Mouse (Mus musculus): ENCODE data around the gene Med23. TPM values are rescaled to one million over a fixed set of nuclear protein-coding genes. Genes with fewer than 3 reads are reported as not detected.

Med23 gene
- polyA plus RNA-seq, 1 experiment, result 9.7 TPM

GRCm38 (mm10) chr10:24842676-24843075 lies 27.1 kb upstream of the Med23 start, which contains the start of gene Enpp3:
Enpp3 (minus strand) TSS chr10:24842823.
- no peak within 1 kb of the TSS for H3K4me2 ChIP-seq (ENCODE audit: low read depth)
- H3K79me2 ChIP-seq (ENCODE audit: control insufficient read depth, insufficient read depth), result no peaks in the 10 kb centered on the region
- no peaks in the 10 kb centered on the region for H3K36me3 ChIP-seq (ENCODE audit: control insufficient read depth, insufficient read depth)
- no peaks in the 10 kb centered on the region for H3K27me3 ChIP-seq (ENCODE audit: control insufficient read depth, insufficient read depth, insufficient read length)
- no peak within 1 kb of the TSS for H3ac ChIP-seq (ENCODE audit: control insufficient read depth, insufficient read length)
- H3K4me3 ChIP-seq, result no peak within 1 kb of the TSS
- TF ChIP-seq TCF3 (IDR thresholded peaks at IDR 0.05; ENCODE audit: insufficient read length, low read depth), result no peak
- TF ChIP-seq POLR2A (IDR thresholded peaks at IDR 0.05; ENCODE audit: insufficient read length, low read depth), result no peak
- TF ChIP-seq SRF (IDR thresholded peaks at IDR 0.05; ENCODE audit: control insufficient read depth, insufficient read length, low read depth), result no peak
- no peak for TF ChIP-seq USF1 (IDR thresholded peaks at IDR 0.05; ENCODE audit: low read depth)
- no peak for TF ChIP-seq REST (IDR thresholded peaks at IDR 0.05; ENCODE audit: insufficient read depth, insufficient read length)
- no peak for TF ChIP-seq POLR2AphosphoS2 (IDR thresholded peaks at IDR 0.05; ENCODE audit: insufficient read length, low read depth)
- no peak for TF ChIP-seq TCF12 (IDR thresholded peaks at IDR 0.05; ENCODE audit: insufficient read depth, poor library complexity, severe bottlenecking)
- TF ChIP-seq MYOG (IDR thresholded peaks at IDR 0.05; ENCODE audit: control insufficient read depth in 1 of 3, insufficient read depth in 1 of 3, insufficient read length in 2 of 3, low read depth in 2 of 3), result no peak
- no peak for TF ChIP-seq CEBPB (IDR thresholded peaks at IDR 0.05; ENCODE audit: insufficient read depth, poor library complexity, severe bottlenecking)
- TF ChIP-seq MAX (IDR thresholded peaks at IDR 0.05; ENCODE audit: low read depth), result no peak
- no peak for TF ChIP-seq MYOD1 (IDR thresholded peaks at IDR 0.05; ENCODE audit: control insufficient read depth in 1 of 3, insufficient read length in 2 of 3, low read depth in 2 of 3)
- TF ChIP-seq E2F4 (IDR thresholded peaks at IDR 0.05; ENCODE audit: insufficient read depth), result no peak

GRCm38 (mm10) chr10:24863146-24863545 lies 6.6 kb upstream of the Med23 start:
- no peak for TF ChIP-seq MYOG (IDR thresholded peaks at IDR 0.05; ENCODE audit: control insufficient read depth in 1 of 3, insufficient read depth in 1 of 3, insufficient read length in 2 of 3, low read depth in 2 of 3)
- TF ChIP-seq MYOD1 (IDR thresholded peaks at IDR 0.05; ENCODE audit: control insufficient read depth in 1 of 3, insufficient read length in 2 of 3, low read depth in 2 of 3), result no peak
- no peak for TF ChIP-seq REST (IDR thresholded peaks at IDR 0.05; ENCODE audit: insufficient read depth, insufficient read length)
- TF ChIP-seq USF1 (IDR thresholded peaks at IDR 0.05; ENCODE audit: low read depth), result no peak
- TF ChIP-seq TCF3 (IDR thresholded peaks at IDR 0.05; ENCODE audit: insufficient read length, low read depth), result no peak
- TF ChIP-seq TCF12 (IDR thresholded peaks at IDR 0.05; ENCODE audit: insufficient read depth, poor library complexity, severe bottlenecking), result no peak
- H3K36me3 ChIP-seq (ENCODE audit: control insufficient read depth, insufficient read depth), result no peaks in the 10 kb centered on the region
- H3K4me2 ChIP-seq (ENCODE audit: low read depth), result no peak overlapping the region
- no peak overlapping the region for H3ac ChIP-seq (ENCODE audit: control insufficient read depth, insufficient read length)
- H3K27me3 ChIP-seq (ENCODE audit: control insufficient read depth, insufficient read depth, insufficient read length), result no peaks in the 10 kb centered on the region
- no peaks in the 10 kb centered on the region for H3K79me2 ChIP-seq (ENCODE audit: control insufficient read depth, insufficient read depth)
- no peak overlapping the region for H3K4me3 ChIP-seq

- Histone ChIP-seq H3K36me3 (ENCODE audit: control insufficient read depth, insufficient read depth) (no peaks in the 10 kb centered on the region), H3ac (ENCODE audit: control insufficient read depth, insufficient read length) (no peak overlapping the region), H3K4me3 (no peak overlapping the region), H3K79me2 (ENCODE audit: control insufficient read depth, insufficient read depth) (no peaks in the 10 kb centered on the region), H3K27me3 (ENCODE audit: control insufficient read depth, insufficient read depth, insufficient read length) (no peaks in the 10 kb centered on the region), H3K4me2 (ENCODE audit: low read depth) (no peak overlapping the region)
- TF ChIP-seq TCF12 (IDR thresholded peaks at IDR 0.05; ENCODE audit: insufficient read depth, poor library complexity, severe bottlenecking) (no peak), TCF3 (IDR thresholded peaks at IDR 0.05; ENCODE audit: insufficient read length, low read depth) (no peak), REST (IDR thresholded peaks at IDR 0.05; ENCODE audit: insufficient read depth, insufficient read length) (no peak)
These were observed 5.4 kb upstream of the Med23 start for GRCm38 (mm10) chr10:24864434-24864833.

- H3K4me2 ChIP-seq (ENCODE audit: low read depth), result no peak overlapping the region
- H3K36me3 ChIP-seq (ENCODE audit: control insufficient read depth, insufficient read depth), result peaks cover 45% of the 10 kb centered on the region
- no peaks in the 10 kb centered on the region for H3K27me3 ChIP-seq (ENCODE audit: control insufficient read depth, insufficient read depth, insufficient read length)
- TF ChIP-seq CEBPB (IDR thresholded peaks at IDR 0.05; ENCODE audit: insufficient read depth, poor library complexity, severe bottlenecking), result no peak
- no peak for TF ChIP-seq MAX (IDR thresholded peaks at IDR 0.05; ENCODE audit: low read depth)
- TF ChIP-seq REST (IDR thresholded peaks at IDR 0.05; ENCODE audit: insufficient read depth, insufficient read length), result no peak
- no peak for TF ChIP-seq POLR2AphosphoS2 (IDR thresholded peaks at IDR 0.05; ENCODE audit: insufficient read length, low read depth)
- TF ChIP-seq TCF3 (IDR thresholded peaks at IDR 0.05; ENCODE audit: insufficient read length, low read depth), result no peak
- no peak for TF ChIP-seq USF1 (IDR thresholded peaks at IDR 0.05; ENCODE audit: low read depth)
- no peak for TF ChIP-seq E2F4 (IDR thresholded peaks at IDR 0.05; ENCODE audit: insufficient read depth)
- H3ac ChIP-seq (ENCODE audit: control insufficient read depth, insufficient read length), result no peak overlapping the region
- H3K79me2 ChIP-seq (ENCODE audit: control insufficient read depth, insufficient read depth), result peaks cover 9% of the 10 kb centered on the region
- no peak overlapping the region for H3K4me3 ChIP-seq
These were observed 3.8 kb downstream of the Med23 start for GRCm38 (mm10) chr10:24873624-24874023.

GRCm38 (mm10) chr10:24886008-24886407 lies 16.2 kb downstream of the Med23 start:
- H3K27me3 ChIP-seq (ENCODE audit: control insufficient read depth, insufficient read depth, insufficient read length), result no peaks in the 10 kb centered on the region
- H3K4me3 ChIP-seq, result no peak overlapping the region
- H3K4me2 ChIP-seq (ENCODE audit: low read depth), result no peak overlapping the region
- no peak for TF ChIP-seq MYOG (IDR thresholded peaks at IDR 0.05; ENCODE audit: control insufficient read depth in 1 of 3, insufficient read depth in 1 of 3, insufficient read length in 2 of 3, low read depth in 2 of 3)
- no peak for TF ChIP-seq TCF3 (IDR thresholded peaks at IDR 0.05; ENCODE audit: insufficient read length, low read depth)
- TF ChIP-seq CEBPB (IDR thresholded peaks at IDR 0.05; ENCODE audit: insufficient read depth, poor library complexity, severe bottlenecking), result no peak
- TF ChIP-seq TCF12 (IDR thresholded peaks at IDR 0.05; ENCODE audit: insufficient read depth, poor library complexity, severe bottlenecking), result no peak
- TF ChIP-seq REST (IDR thresholded peaks at IDR 0.05; ENCODE audit: insufficient read depth, insufficient read length), result no peak
- no peak for TF ChIP-seq MAX (IDR thresholded peaks at IDR 0.05; ENCODE audit: low read depth)
- TF ChIP-seq SRF (IDR thresholded peaks at IDR 0.05; ENCODE audit: control insufficient read depth, insufficient read length, low read depth), result no peak
- no peak for TF ChIP-seq POLR2AphosphoS2 (IDR thresholded peaks at IDR 0.05; ENCODE audit: insufficient read length, low read depth)
- no peak for TF ChIP-seq POLR2A (IDR thresholded peaks at IDR 0.05; ENCODE audit: insufficient read length, low read depth)
- TF ChIP-seq MYOD1 (IDR thresholded peaks at IDR 0.05; ENCODE audit: control insufficient read depth in 1 of 3, insufficient read length in 2 of 3, low read depth in 2 of 3), result no peak
- TF ChIP-seq E2F4 (IDR thresholded peaks at IDR 0.05; ENCODE audit: insufficient read depth), result no peak
- TF ChIP-seq USF1 (IDR thresholded peaks at IDR 0.05; ENCODE audit: low read depth), result no peak
- H3ac ChIP-seq (ENCODE audit: control insufficient read depth, insufficient read length), result no peak overlapping the region
- H3K36me3 ChIP-seq (ENCODE audit: control insufficient read depth, insufficient read depth), result peaks cover 46% of the 10 kb centered on the region
- H3K79me2 ChIP-seq (ENCODE audit: control insufficient read depth, insufficient read depth), result no peaks in the 10 kb centered on the region

All from myocyte (in vitro differentiated cells).